Mouse (Mus musculus): Measurements from ENCODE around the gene Ash1l. TPM values are rescaled to one million over a fixed set of nuclear protein-coding genes. Genes with fewer than 3 reads are reported as not detected.
"Not testable (repeated sequence)": the region's sequence is repeated elsewhere in the genome, so short reads cannot be mapped to it uniquely, and the experiment has no call there.

Ash1l gene
- polyA plus RNA-seq, 1 experiment from 2014 or later, result 21.3 TPM

DNA sequence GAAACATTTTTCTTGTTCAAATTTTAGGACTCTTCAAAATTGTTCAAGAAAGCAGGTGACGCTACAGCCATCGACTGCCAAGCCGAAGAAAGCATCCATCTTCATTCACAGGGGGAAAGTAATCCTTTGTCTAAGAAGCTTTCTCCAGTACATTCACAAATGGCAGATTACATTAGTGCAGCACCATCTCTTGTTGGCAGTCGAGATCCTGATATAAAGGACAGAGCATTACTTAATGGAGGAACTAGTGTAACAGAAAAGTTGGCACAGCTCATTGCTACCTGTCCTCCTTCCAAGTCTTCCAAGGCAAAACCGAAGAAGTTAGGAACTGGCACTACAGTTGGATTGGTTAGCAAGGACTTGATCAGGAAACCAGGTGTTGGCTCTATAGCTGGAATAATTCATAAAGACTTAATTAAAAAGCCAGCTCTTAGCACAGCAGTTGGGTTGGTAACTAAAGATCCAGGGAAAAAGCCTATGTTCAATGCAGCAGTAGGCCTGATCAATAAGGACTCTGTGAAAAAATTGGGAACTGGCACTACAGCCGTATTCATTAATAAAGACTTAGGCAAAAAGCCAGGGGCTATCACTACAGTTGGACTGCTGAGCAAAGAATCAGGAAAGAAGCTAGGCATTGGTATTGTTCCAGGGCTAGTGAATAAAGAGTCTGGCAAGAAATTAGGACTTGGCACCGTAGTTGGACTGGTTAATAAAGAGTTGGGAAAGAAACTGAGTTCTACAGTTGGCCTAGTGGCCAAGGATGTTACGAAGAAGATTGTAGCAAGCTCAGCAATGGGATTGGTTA is 31.0 kb downstream of the Ash1l start:
- no peaks in the 10 kb centered on the region for H3K27me3 ChIP-seq
- H3K4me1 ChIP-seq, result no peaks in the 10 kb centered on the region
- H3K4me3 ChIP-seq, result no peak overlapping the region
- peaks cover 46% of the 10 kb centered on the region for H3K36me3 ChIP-seq
- H3K9me3 ChIP-seq, result no peaks in the 10 kb centered on the region
- no peak for ATAC-seq (ENCODE audit: insufficient number of reproducible peaks, low FRiP score, low TSS enrichment, low read depth)
- H3K27ac ChIP-seq, result no peak overlapping the region
- H3K9ac ChIP-seq, result no peak overlapping the region
- H3K4me2 ChIP-seq, result no peak overlapping the region
- WGBS, result 88% methylated on average over 8 of the region's 8 CpGs

DNA sequence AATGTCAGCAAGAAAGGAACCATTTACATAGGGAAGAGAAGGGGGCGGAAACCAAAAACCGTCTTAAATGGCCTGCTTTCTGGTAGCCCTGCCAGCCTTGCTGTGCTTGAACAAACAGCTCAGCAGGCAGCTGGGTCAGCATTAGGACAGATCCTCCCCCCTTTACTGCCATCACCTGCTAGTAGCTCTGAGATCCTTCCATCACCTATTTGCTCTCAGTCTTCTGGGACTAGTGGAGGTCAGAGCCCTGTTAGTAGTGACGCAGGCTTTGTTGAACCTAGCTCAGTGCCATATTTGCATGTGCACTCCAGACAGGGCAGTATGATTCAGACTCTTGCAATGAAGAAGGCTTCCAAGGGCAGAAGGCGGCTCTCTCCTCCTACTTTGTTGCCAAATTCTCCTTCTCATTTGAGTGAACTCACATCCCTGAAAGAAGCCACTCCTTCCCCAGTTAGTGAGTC is 33.5 kb downstream of the Ash1l start:
- 68% methylated on average over 4 of the region's 4 CpGs for WGBS
- H3K36me3 ChIP-seq, result peaks cover 56% of the 10 kb centered on the region

GRCm38 (mm10) chr3:88992793-88993192 is 42.4 kb downstream of the Ash1l start:
- Histone ChIP-seq H3K4me1 (no peaks in the 10 kb centered on the region), H3K9ac (no peak overlapping the region), H3K36me3 (peaks cover 16% of the 10 kb centered on the region), H3K4me2 (no peak overlapping the region), H3K27ac (no peak overlapping the region), H3K9me3 (no peaks in the 10 kb centered on the region), H3K27me3 (no peaks in the 10 kb centered on the region), H3K4me3 (no peak overlapping the region)
- WGBS, result 89% methylated on average over 2 of the region's 2 CpGs
- no peak for ATAC-seq (ENCODE audit: insufficient number of reproducible peaks, low FRiP score, low TSS enrichment, low read depth)

More for the DNA sequence above, 33.5 kb downstream of the Ash1l start:
- no peak overlapping the region for H3K4me2 ChIP-seq
- no peaks in the 10 kb centered on the region for H3K9me3 ChIP-seq
- H3K27me3 ChIP-seq, result no peaks in the 10 kb centered on the region
- ATAC-seq (ENCODE audit: insufficient number of reproducible peaks, low FRiP score, low TSS enrichment, low read depth), result no peak
- no peak overlapping the region for H3K9ac ChIP-seq
- H3K27ac ChIP-seq, result no peak overlapping the region
- no peaks in the 10 kb centered on the region for H3K4me1 ChIP-seq
- H3K4me3 ChIP-seq, result no peak overlapping the region

GRCm38 (mm10) chr3:89001536-89001935 is 51.1 kb downstream of the Ash1l start:
- Histone ChIP-seq H3K36me3 (peaks cover 58% of the 10 kb centered on the region), H3K4me2 (no peak overlapping the region), H3K9ac (no peak overlapping the region), H3K27ac (no peak overlapping the region), H3K4me1 (no peaks in the 10 kb centered on the region), H3K4me3 (no peak overlapping the region), H3K27me3 (no peaks in the 10 kb centered on the region), H3K9me3 (no peaks in the 10 kb centered on the region)
- 92% methylated on average over 7 of the region's 7 CpGs for WGBS
- no peak for ATAC-seq (ENCODE audit: insufficient number of reproducible peaks, low FRiP score, low TSS enrichment, low read depth)

DNA sequence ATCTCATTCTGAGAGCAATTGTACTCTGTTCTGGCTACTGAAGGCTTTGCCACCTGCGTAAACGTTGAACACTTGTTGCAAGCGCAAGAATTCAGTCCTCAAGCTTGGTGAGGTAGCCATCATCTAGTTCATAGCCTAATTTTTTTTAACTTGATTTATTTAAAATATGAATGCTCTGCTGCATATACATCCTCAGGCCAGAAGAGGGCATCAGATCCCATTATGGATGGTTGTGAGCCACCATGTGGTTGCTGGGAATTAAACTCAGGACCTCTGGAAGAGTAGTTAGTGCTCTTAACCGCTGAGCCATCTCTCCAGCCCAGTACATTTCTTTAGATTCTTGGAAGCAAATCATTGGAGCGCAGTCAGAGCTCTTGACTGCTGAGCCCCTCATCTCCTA is 80.5 kb downstream of the Ash1l start:
- 94% methylated on average over 5 of the region's 5 CpGs for WGBS
- peaks cover 79% of the 10 kb centered on the region for H3K36me3 ChIP-seq
- not testable (repeated sequence) for H3K27ac ChIP-seq

GRCm38 (mm10) chr3:89043359-89043758 is 92.9 kb downstream of the Ash1l start:
- no peak overlapping the region for H3K4me3 ChIP-seq
- no peaks in the 10 kb centered on the region for H3K4me1 ChIP-seq
- ATAC-seq (ENCODE audit: insufficient number of reproducible peaks, low FRiP score, low TSS enrichment, low read depth), result no peak
- H3K27ac ChIP-seq, result no peak overlapping the region
- no peaks in the 10 kb centered on the region for H3K27me3 ChIP-seq
- 82% methylated on average over 4 of the region's 4 CpGs for WGBS
- no peak overlapping the region for H3K4me2 ChIP-seq
- peaks cover 75% of the 10 kb centered on the region for H3K36me3 ChIP-seq
- no peak overlapping the region for H3K9ac ChIP-seq
- no peaks in the 10 kb centered on the region for H3K9me3 ChIP-seq

More for the DNA sequence above, 80.5 kb downstream of the Ash1l start:
- not testable (repeated sequence) for H3K9ac ChIP-seq; H3K4me2 ChIP-seq; H3K4me1 ChIP-seq; H3K4me3 ChIP-seq; H3K27me3 ChIP-seq; ATAC-seq (ENCODE audit: insufficient number of reproducible peaks, low FRiP score, low TSS enrichment, low read depth); H3K9me3 ChIP-seq

DNA sequence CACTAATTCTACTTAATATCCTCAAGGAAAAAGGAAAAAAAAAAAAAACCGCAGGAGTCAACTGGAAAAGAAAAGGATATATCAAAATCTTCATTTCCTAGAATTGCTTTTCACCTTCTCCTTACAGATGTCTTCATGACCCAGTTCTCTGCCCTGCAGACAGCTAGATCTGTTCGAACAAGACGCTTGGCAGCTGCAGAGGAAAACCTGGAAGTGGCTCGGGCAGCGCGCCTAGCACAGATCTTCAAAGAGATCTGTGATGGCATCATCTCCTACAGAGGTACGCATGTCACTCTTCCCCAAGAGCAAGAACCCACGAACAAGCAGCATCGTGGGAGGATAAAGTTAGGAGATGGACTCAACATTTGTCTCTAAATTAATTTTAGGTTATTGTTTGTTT is 107.9 kb downstream of the Ash1l start:
- Histone ChIP-seq H3K4me3 (no peak overlapping the region), H3K4me1 (no peaks in the 10 kb centered on the region), H3K4me2 (no peak overlapping the region), H3K27me3 (no peaks in the 10 kb centered on the region), H3K27ac (no peak overlapping the region), H3K36me3 (peaks cover 86% of the 10 kb centered on the region), H3K9me3 (no peaks in the 10 kb centered on the region), H3K9ac (no peak overlapping the region)
- ATAC-seq (ENCODE audit: insufficient number of reproducible peaks, low FRiP score, low TSS enrichment, low read depth), result no peak
- 94% methylated on average over 9 of the region's 9 CpGs for WGBS

DNA sequence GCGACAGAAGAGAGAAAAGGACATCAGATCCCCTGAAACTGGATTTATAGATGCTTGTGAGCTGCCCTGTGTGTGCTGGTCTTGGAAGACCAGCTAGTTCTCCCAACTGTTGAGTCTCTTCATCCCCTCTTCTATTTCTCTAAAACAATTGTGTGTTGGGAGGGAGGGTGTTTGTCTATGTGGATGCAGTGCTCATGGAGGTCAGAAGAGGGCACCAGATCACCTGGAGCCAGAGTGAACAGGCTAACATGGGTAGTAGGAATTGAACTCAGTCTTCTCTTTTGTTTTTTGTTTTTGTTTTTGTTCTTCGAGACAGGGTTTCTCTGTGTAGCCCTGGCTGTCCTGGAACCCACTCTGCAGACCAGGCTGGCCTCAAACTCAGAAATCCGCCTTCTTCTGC is 108.4 kb downstream of the Ash1l start:
- 79% methylated on average over 3 of the region's 3 CpGs for WGBS

DNA sequence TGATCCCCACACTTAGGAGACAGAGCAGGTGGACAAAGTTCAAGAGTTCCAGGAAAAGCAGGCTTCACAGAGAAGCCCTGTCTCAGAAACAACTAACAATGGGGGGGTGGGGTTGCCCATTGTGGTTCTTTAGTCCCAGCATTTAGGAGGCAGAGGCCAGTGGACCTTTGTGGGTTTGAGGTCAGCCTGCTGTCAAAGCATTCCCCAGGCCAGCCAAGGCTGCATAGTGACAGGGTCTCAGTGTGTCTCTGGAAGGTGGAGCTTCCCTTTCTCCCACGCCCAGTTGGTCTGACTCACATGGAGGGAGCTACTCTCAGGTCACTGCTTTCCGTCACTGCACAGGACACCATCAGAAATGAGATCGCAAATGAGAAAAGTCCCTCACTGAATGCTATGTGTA is 111.3 kb downstream of the Ash1l start:
- Histone ChIP-seq H3K9ac (no peak overlapping the region), H3K4me1 (no peaks in the 10 kb centered on the region), H3K27me3 (no peaks in the 10 kb centered on the region), H3K36me3 (peaks cover 85% of the 10 kb centered on the region), H3K27ac (no peak overlapping the region), H3K4me3 (no peak overlapping the region), H3K9me3 (no peaks in the 10 kb centered on the region), H3K4me2 (no peak overlapping the region)
- 75% methylated on average over 3 of the region's 3 CpGs for WGBS
- ATAC-seq (ENCODE audit: insufficient number of reproducible peaks, low FRiP score, low TSS enrichment, low read depth), result no peak

More for the DNA sequence above, 108.4 kb downstream of the Ash1l start:
- ATAC-seq (ENCODE audit: insufficient number of reproducible peaks, low FRiP score, low TSS enrichment, low read depth), result no peak
- Histone ChIP-seq H3K27me3 (no peaks in the 10 kb centered on the region), H3K4me3 (no peak overlapping the region), H3K27ac (no peak overlapping the region), H3K9ac (no peak overlapping the region), H3K36me3 (peaks cover 88% of the 10 kb centered on the region), H3K9me3 (no peaks in the 10 kb centered on the region), H3K4me1 (no peaks in the 10 kb centered on the region), H3K4me2 (no peak overlapping the region)

DNA sequence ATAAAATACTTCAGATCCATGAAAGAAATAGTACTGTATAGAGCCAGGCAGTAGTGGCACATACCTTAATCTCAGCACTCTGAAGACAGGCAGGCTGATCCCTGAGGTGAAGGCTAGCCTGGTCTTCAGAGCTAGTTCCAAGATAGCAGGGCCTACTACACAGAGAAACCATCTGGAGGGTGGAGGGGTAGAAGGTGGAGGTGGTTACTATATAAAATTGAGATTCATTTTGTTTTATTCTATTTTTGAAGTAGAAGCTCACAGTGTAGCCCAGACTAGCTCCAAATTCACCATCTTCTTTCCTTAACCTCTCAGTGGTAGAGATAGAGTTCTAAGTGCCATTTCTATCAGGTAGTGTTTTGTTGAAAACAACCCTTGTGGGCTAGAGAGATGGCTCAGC is 116.8 kb downstream of the Ash1l start:
- Histone ChIP-seq H3K9ac (no peak overlapping the region), H3K4me3 (no peak overlapping the region), H3K4me2 (no peak overlapping the region), H3K36me3 (peaks cover 91% of the 10 kb centered on the region), H3K27ac (no peak overlapping the region), H3K4me1 (no peaks in the 10 kb centered on the region), H3K27me3 (no peaks in the 10 kb centered on the region), H3K9me3 (no peaks in the 10 kb centered on the region)
- no peak for ATAC-seq (ENCODE audit: insufficient number of reproducible peaks, low FRiP score, low TSS enrichment, low read depth)

DNA sequence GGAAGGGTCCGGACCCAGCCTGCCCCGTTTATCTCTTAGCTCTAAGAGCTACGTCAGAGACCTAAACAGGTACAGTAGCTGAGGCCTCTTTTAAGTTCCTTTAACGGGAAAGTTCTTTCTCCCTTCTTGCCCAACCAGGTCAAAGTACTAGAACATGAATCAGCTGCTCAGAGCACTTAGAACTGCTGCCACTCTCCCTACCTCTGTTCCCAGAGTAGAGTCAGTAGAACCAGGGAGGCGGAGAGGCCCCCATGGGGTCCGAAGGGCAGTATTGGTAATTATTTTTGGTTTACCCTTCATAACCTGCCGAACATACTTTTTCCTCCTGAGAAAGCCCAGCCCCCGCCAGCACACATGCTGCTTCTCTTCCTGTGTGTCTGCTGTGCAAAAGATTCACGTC is 127.0 kb downstream of the Ash1l start:
- Histone ChIP-seq H3K4me3 (no peak overlapping the region), H3K9ac (no peak overlapping the region), H3K27me3 (no peaks in the 10 kb centered on the region), H3K9me3 (no peaks in the 10 kb centered on the region), H3K27ac (no peak overlapping the region), H3K36me3 (peaks cover 68% of the 10 kb centered on the region), H3K4me2 (no peak overlapping the region), H3K4me1 (no peaks in the 10 kb centered on the region)
- ATAC-seq (ENCODE audit: insufficient number of reproducible peaks, low FRiP score, low TSS enrichment, low read depth), result no peak
- 88% methylated on average over 9 of the region's 9 CpGs for WGBS

- H3K4me3 ChIP-seq; H3K9ac ChIP-seq; H3K4me2 ChIP-seq; H3K27ac ChIP-seq; H3K9me3 ChIP-seq; H3K4me1 ChIP-seq; H3K27me3 ChIP-seq; ATAC-seq (ENCODE audit: insufficient number of reproducible peaks, low FRiP score, low TSS enrichment, low read depth): not testable (repeated sequence)
- peaks cover 49% of the 10 kb centered on the region for H3K36me3 ChIP-seq
These were observed 131.9 kb downstream of the Ash1l start for GRCm38 (mm10) chr3:89082287-89082686.

GRCm38 (mm10) chr3:89084133-89084532 is 133.7 kb downstream of the Ash1l start:
- H3K4me3 ChIP-seq, result no peak overlapping the region
- H3K27ac ChIP-seq, result no peak overlapping the region
- no peaks in the 10 kb centered on the region for H3K27me3 ChIP-seq
- H3K36me3 ChIP-seq, result peaks cover 50% of the 10 kb centered on the region
- WGBS, result 63% methylated on average over 2 of the region's 2 CpGs
- H3K4me2 ChIP-seq, result no peak overlapping the region
- no peak for ATAC-seq (ENCODE audit: insufficient number of reproducible peaks, low FRiP score, low TSS enrichment, low read depth)
- H3K4me1 ChIP-seq, result peaks cover 21% of the 10 kb centered on the region
- H3K9ac ChIP-seq, result no peak overlapping the region
- H3K9me3 ChIP-seq, result no peaks in the 10 kb centered on the region
